Mouse (Mus musculus): Measurements from ENCODE around the gene Mapk6.
A peak's percentile ranks its signal among the peaks of the same experiment; 100 is the strongest.
"Not testable (repeated sequence)": the region's sequence is repeated elsewhere in the genome, so short reads cannot be mapped to it uniquely, and the experiment has no call there.

The Mapk6 gene

GRCm38 (mm10) chr9:75382825-75383224 lies 27.0 kb downstream of the Mapk6 start:
- DNase-seq (ENCODE audit: low read depth, low spot score): no peak

- no peak for DNase-seq (ENCODE audit: low read depth, low spot score)
Observed at GRCm38 (mm10) chr9:75378774-75379173, 31.0 kb downstream of the Mapk6 start.

GRCm38 (mm10) chr9:75376428-75376827 lies 33.4 kb downstream of the Mapk6 start:
- no peak for DNase-seq (ENCODE audit: low read depth, low spot score)

- DNase-seq (ENCODE audit: low read depth, low spot score): no peak
Observed at GRCm38 (mm10) chr9:75375606-75376005, 34.2 kb downstream of the Mapk6 start.

- no peak for DNase-seq (ENCODE audit: low read depth, low spot score)
Observed at GRCm38 (mm10) chr9:75368779-75369178, 41.0 kb downstream of the Mapk6 start.

- DNase-seq (ENCODE audit: low read depth, low spot score): no peak
Observed at GRCm38 (mm10) chr9:75366191-75366590, 43.6 kb downstream of the Mapk6 start.

GRCm38 (mm10) chr9:75365195-75365594 lies 44.6 kb downstream of the Mapk6 start:
- DNase-seq (ENCODE audit: low read depth, low spot score): no peak

- DNase-seq (ENCODE audit: low read depth, low spot score): not testable (repeated sequence)
Observed at GRCm38 (mm10) chr9:75363702-75364101, 46.1 kb downstream of the Mapk6 start.

GRCm38 (mm10) chr9:75363001-75363400 lies 46.8 kb downstream of the Mapk6 start:
- DNase-seq (ENCODE audit: low read depth, low spot score): no peak

- no peak for DNase-seq (ENCODE audit: low read depth, low spot score)
Observed at GRCm38 (mm10) chr9:75362201-75362600, 47.6 kb downstream of the Mapk6 start.

GRCm38 (mm10) chr9:75361699-75362098 lies 48.1 kb downstream of the Mapk6 start:
- DNase-seq (ENCODE audit: low read depth, low spot score): peak; percentile 43

- no peak for DNase-seq (ENCODE audit: low read depth, low spot score)
Observed at GRCm38 (mm10) chr9:75357087-75357654, 52.6 kb downstream of the Mapk6 start.

GRCm38 (mm10) chr9:75355783-75356182 lies 54.0 kb downstream of the Mapk6 start:
- DNase-seq (ENCODE audit: low read depth, low spot score): no peak

- DNase-seq (ENCODE audit: low read depth, low spot score): no peak
Observed at GRCm38 (mm10) chr9:75353094-75353493, 56.7 kb downstream of the Mapk6 start.

GRCm38 (mm10) chr9:75348641-75349040 lies 61.2 kb downstream of the Mapk6 start:
- no peak for DNase-seq (ENCODE audit: low read depth, low spot score)

GRCm38 (mm10) chr9:75348066-75348465 lies 61.7 kb downstream of the Mapk6 start:
- DNase-seq (ENCODE audit: low read depth, low spot score): no peak

- DNase-seq (ENCODE audit: low read depth, low spot score): no peak
Observed at GRCm38 (mm10) chr9:75347458-75347857, 62.3 kb downstream of the Mapk6 start, which contains the start of gene Bcl2l10. TSS of gene Bcl2l10 (plus strand) at chr9:75347758.

GRCm38 (mm10) chr9:75342433-75342832 lies 67.4 kb downstream of the Mapk6 start:
- no peak for DNase-seq (ENCODE audit: low read depth, low spot score)

- DNase-seq (ENCODE audit: low read depth, low spot score): no peak
Observed at GRCm38 (mm10) chr9:75338016-75338415, 71.8 kb downstream of the Mapk6 start.

- DNase-seq (ENCODE audit: low read depth, low spot score): no peak
Observed at GRCm38 (mm10) chr9:75334440-75334839, 75.4 kb downstream of the Mapk6 start.

GRCm38 (mm10) chr9:75330821-75331220 lies 79.0 kb downstream of the Mapk6 start:
- no peak for DNase-seq (ENCODE audit: low read depth, low spot score)

GRCm38 (mm10) chr9:75328047-75328446 lies 81.8 kb downstream of the Mapk6 start:
- no peak for DNase-seq (ENCODE audit: low read depth, low spot score)

GRCm38 (mm10) chr9:75322099-75322885 lies 87.5 kb downstream of the Mapk6 start:
- no peak for DNase-seq (ENCODE audit: low read depth, low spot score)
